Mouse (Mus musculus): ENCODE measurements around the gene Gm21748.
"Not testable (repeated sequence)": the region's sequence is repeated elsewhere in the genome, so short reads cannot be mapped to it uniquely, and the experiment has no call there.

The Gm21748 gene

DNA sequence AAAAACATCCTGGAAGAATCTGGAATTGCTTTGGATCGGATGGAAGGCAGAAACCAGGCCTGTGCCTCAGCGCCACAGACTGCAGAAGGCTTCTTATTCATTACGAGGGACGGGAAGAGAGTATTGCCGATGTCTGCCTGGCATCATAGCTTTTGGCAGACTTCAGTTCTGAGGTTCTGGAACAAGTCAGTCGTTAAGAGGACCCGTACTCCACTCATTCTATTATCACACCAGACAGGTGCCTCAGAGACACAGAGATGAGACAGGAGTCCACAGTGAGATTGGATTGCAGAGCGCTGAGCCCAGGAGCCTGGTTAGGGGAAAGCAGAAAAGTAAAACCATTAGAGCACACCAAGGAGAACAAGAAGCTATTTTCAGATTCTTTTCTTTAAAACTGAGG is at the start of gene Gm21748:
Gene Gm21748 (minus strand): TSS at position 101 of the 400 bp plus-strand sequence.
- DNase-seq (ENCODE audit: extremely low read depth, insufficient read length, low spot score): not testable (repeated sequence)

Data from 3134 (cell line).